Mouse (Mus musculus): Measurements from ENCODE around the gene Stard3nl. TPM values are rescaled to one million over a fixed set of nuclear protein-coding genes. Genes with fewer than 3 reads are reported as not detected.

Gene Stard3nl
- polyA plus RNA-seq, 1 experiment from 2014 or later = 214 TPM

DNA sequence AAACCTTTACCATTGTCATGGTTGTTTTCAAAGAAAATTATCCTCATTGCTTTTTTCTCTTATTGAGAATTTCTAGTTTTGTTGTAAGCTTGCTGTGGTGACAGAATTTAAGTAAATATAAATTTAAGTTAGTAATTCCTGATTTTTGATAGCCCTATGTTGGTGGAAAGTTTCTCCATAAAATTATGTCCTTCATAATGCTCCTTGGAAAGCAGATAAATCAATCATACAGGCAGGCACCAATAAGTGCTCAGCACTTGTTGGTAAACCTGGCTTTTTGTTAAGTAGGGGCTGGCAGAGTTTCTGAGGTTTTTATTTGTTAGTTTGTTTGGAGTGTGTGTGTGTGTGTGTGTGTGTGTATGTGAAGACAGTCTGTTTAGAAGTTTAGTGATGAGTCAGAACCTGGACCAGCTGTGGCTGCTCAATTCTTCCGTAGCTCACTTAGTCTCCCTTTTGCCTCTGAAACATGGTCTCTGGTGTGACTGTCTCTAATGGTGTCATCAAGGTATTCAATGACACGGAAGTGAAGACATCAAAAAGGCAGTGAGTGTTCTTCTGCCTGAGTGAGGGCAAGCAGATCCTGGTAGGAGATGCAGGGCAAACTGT, 16.8 kb upstream of the Stard3nl start:
- Histone ChIP-seq H3K4me2 (replicated peaks) (no peak overlapping the region), H3K9me3 (ENCODE audit: control insufficient read depth, low read length) (no peaks in the 10 kb centered on the region), H3K9ac (no peak overlapping the region), H3K4me1 (replicated peaks; ENCODE audit: control insufficient read depth, insufficient read depth, low read length) (no peaks in the 10 kb centered on the region), H3K36me3 (replicated peaks; ENCODE audit: control insufficient read depth, insufficient read depth) (no peaks in the 10 kb centered on the region), H3K27me3 (ENCODE audit: control insufficient read depth, insufficient read depth, low read length) (no peaks in the 10 kb centered on the region), H3K4me3 (replicated peaks; ENCODE audit: low read length) (no peak overlapping the region), H3K27ac (no peak overlapping the region)
- 90% methylated on average over 2 of the region's 2 CpGs for WGBS
- DNase-seq (ENCODE audit: low spot score) (no peak), ATAC-seq (ENCODE audit: low FRiP score) (no peak)

DNA sequence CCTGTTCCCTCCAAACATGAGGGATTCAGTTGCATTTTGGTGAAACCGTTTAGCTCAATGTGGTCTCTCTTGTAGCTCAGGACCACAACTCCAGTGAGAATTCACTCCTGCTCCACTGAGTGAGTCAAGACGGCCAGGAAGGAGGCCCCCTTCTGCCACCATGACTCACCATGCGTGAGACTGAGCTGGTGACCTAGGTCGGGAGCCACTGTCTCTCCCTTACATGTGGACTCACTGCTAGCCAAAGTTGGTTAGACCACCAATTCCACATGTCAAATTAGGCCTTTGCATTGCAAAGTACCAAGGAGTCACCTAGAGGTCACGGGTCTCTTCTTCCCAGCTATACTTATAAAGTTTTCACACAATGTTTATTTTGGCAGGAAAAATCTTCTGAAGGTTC, 16.3 kb upstream of the Stard3nl start:
- no peaks in the 10 kb centered on the region for H3K4me1 ChIP-seq (replicated peaks; ENCODE audit: control insufficient read depth, insufficient read depth, low read length)
- H3K9me3 ChIP-seq (ENCODE audit: control insufficient read depth, low read length) = no peaks in the 10 kb centered on the region
- no peak overlapping the region for H3K9ac ChIP-seq
- H3K27me3 ChIP-seq (ENCODE audit: control insufficient read depth, insufficient read depth, low read length) = no peaks in the 10 kb centered on the region
- WGBS = 79% methylated on average over 5 of the region's 5 CpGs
- no peak for DNase-seq (ENCODE audit: low spot score)
- H3K36me3 ChIP-seq (replicated peaks; ENCODE audit: control insufficient read depth, insufficient read depth) = no peaks in the 10 kb centered on the region
- ATAC-seq (ENCODE audit: low FRiP score) = no peak
- H3K4me3 ChIP-seq (replicated peaks; ENCODE audit: low read length) = no peak overlapping the region
- H3K4me2 ChIP-seq (replicated peaks) = no peak overlapping the region
- H3K27ac ChIP-seq = no peak overlapping the region

DNA sequence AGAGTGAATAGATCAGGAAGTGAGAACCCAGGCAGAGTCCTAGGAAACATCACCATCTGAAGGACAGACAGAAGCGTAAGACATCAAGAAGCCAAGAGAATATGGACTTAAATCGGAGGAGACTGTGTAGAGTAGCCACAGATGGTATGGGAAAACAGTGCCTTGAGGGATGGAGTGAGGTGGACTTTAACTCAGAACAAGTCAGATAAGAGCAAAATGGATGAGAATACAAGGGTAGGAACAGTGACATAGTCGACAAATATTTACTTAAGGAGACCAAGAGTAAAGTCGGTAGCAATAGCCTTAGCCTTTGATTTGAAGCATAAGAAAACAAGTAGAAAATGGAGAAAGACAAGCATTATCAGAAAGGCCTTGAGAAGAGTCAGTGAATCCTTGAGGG, 15.1 kb upstream of the Stard3nl start:
- WGBS = 96% methylated on average over 4 of the region's 4 CpGs
- ATAC-seq (ENCODE audit: low FRiP score) = no peak
- no peak overlapping the region for H3K4me3 ChIP-seq (replicated peaks; ENCODE audit: low read length)
- H3K27me3 ChIP-seq (ENCODE audit: control insufficient read depth, insufficient read depth, low read length) = no peaks in the 10 kb centered on the region
- DNase-seq (ENCODE audit: low spot score) = no peak
- no peaks in the 10 kb centered on the region for H3K9me3 ChIP-seq (ENCODE audit: control insufficient read depth, low read length)
- no peak overlapping the region for H3K27ac ChIP-seq
- H3K9ac ChIP-seq = no peak overlapping the region
- no peaks in the 10 kb centered on the region for H3K4me1 ChIP-seq (replicated peaks; ENCODE audit: control insufficient read depth, insufficient read depth, low read length)
- no peaks in the 10 kb centered on the region for H3K36me3 ChIP-seq (replicated peaks; ENCODE audit: control insufficient read depth, insufficient read depth)
- no peak overlapping the region for H3K4me2 ChIP-seq (replicated peaks)

DNA sequence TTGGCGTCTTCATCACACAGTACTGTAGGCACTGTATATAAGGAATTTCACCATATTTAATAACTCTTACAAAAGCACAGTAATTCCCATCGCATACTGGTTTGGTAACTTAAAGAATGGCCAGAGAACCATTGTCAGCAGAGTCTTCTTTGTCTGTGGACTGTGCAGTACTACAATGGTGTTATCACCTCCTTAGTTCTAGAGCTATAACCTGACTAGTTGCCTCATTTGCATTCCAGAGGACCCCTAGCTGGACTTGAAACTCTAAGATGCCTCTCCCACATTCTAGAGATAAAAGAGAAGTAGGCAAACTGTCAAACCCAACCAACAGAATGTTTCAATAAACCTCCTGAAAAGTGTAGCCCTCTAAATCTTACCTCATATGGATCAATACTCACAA, 12.4 kb upstream of the Stard3nl start:
- H3K9me3 ChIP-seq (ENCODE audit: control insufficient read depth, low read length) = no peaks in the 10 kb centered on the region
- no peak overlapping the region for H3K4me2 ChIP-seq (replicated peaks)
- DNase-seq (ENCODE audit: low spot score) = no peak
- 87% methylated on average over 2 of the region's 2 CpGs for WGBS
- H3K27me3 ChIP-seq (ENCODE audit: control insufficient read depth, insufficient read depth, low read length) = no peaks in the 10 kb centered on the region
- no peak overlapping the region for H3K9ac ChIP-seq
- no peak overlapping the region for H3K27ac ChIP-seq
- no peaks in the 10 kb centered on the region for H3K4me1 ChIP-seq (replicated peaks; ENCODE audit: control insufficient read depth, insufficient read depth, low read length)
- no peaks in the 10 kb centered on the region for H3K36me3 ChIP-seq (replicated peaks; ENCODE audit: control insufficient read depth, insufficient read depth)
- no peak overlapping the region for H3K4me3 ChIP-seq (replicated peaks; ENCODE audit: low read length)
- no peak for ATAC-seq (ENCODE audit: low FRiP score)

DNA sequence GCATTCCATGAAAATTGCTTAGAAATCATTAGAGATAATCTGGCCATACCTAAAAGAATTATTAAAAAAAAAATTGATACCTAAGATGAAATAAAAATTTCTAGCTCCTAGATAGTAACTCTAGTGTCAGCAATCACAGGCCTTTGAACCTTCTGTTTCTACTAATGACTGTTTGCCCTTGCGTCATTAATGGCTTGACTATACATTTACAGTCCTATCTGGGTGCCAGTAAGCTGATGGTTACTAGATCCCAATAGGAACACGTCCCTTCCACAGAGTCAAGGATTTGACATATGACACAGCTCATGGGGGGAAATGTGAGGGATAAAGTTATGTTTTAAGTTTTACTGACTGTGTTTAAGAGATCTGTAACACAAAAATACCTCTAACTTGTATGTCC, 9.0 kb upstream of the Stard3nl start:
- Histone ChIP-seq H3K9me3 (ENCODE audit: control insufficient read depth, low read length) (no peaks in the 10 kb centered on the region), H3K4me3 (replicated peaks; ENCODE audit: low read length) (no peak overlapping the region), H3K36me3 (replicated peaks; ENCODE audit: control insufficient read depth, insufficient read depth) (no peaks in the 10 kb centered on the region), H3K27ac (no peak overlapping the region), H3K4me2 (replicated peaks) (no peak overlapping the region), H3K27me3 (ENCODE audit: control insufficient read depth, insufficient read depth, low read length) (no peaks in the 10 kb centered on the region), H3K9ac (no peak overlapping the region), H3K4me1 (replicated peaks; ENCODE audit: control insufficient read depth, insufficient read depth, low read length) (no peaks in the 10 kb centered on the region)
- ATAC-seq (ENCODE audit: low FRiP score) (no peak), DNase-seq (ENCODE audit: low spot score) (no peak)
- WGBS = 90% methylated on average over 2 of the region's 2 CpGs

DNA sequence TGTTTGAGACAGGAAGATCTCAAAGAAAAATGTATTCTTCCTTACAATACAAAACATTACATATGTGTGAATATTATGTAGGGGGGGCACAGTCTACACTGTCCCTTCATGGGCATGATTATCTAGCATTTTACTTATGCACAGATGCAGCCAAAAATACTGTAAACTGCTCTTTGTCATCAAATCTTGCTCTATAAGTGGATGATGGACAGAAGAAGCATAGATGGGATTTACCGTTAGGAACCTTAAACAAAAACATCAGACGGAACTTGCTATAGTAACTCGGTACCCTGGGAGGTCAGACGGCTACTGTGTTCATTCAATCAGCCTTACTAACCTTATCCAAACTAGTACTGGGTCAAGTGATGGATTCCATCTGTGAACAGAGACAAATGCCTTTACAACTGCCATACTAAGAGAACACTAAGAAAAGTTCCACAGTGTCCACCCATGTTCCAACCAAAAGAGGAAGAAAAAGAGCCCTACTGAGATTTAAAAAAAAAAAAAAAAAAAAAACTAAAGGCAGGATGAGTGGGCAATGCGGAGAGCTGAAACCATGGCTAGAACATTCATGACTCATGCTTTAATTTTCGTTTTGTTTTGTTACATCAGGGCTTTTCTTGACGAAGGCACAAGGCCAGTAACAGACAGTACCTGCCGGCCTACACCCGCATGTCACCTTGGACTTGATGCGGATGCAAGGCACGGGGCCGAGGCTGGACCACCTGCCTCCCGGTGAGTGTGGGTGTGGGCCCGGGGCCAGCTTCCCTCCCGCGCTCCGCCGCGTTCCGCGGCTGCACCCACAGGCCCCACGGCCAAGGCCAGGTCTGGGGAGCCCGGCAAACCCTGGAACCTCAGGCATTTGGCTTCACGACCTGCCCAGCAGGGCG, 552 bp downstream of the Stard3nl start:
- WGBS = under 1% methylated on average over 25 of the region's 25 CpGs
- no peaks in the 10 kb centered on the region for H3K9me3 ChIP-seq (ENCODE audit: control insufficient read depth, low read length)
- no peaks in the 10 kb centered on the region for H3K36me3 ChIP-seq (replicated peaks; ENCODE audit: control insufficient read depth, insufficient read depth)
- H3K27me3 ChIP-seq (ENCODE audit: control insufficient read depth, insufficient read depth, low read length) = no peaks in the 10 kb centered on the region
- H3K27ac ChIP-seq = peak overlapping the region; percentile 91
- H3K4me1 ChIP-seq (replicated peaks; ENCODE audit: control insufficient read depth, insufficient read depth, low read length) = peaks cover 33% of the 10 kb centered on the region
- peak; percentile 87 for ATAC-seq (ENCODE audit: low FRiP score)
- H3K4me3 ChIP-seq (replicated peaks; ENCODE audit: low read length) = peak overlapping the region; percentile 91
- peak overlapping the region; percentile 76 for H3K4me2 ChIP-seq (replicated peaks)
- DNase-seq (ENCODE audit: low spot score) = peak; percentile 49
- peak overlapping the region; percentile 99 for H3K9ac ChIP-seq

DNA sequence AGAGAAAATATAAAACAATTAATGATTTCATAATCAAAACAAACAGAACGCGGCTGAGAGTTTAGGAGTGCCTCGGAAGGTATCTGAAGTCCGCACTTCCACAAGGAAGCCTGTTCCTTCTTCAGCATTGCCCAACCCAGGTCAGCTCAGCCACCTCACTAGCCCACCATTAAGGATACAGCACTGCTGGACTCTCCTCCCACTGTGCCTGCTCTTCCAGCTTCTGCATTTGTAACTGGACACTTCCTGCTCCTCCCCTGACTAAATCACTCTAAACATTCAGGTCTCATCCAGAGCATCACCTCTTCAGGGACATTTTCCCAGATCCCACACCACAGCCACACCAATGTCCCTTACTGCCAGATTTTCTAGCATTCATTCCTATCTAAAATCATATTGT, 1.4 kb downstream of the Stard3nl start:
- Histone ChIP-seq H3K36me3 (replicated peaks; ENCODE audit: control insufficient read depth, insufficient read depth) (no peaks in the 10 kb centered on the region), H3K4me2 (replicated peaks) (peak overlapping the region; percentile 76), H3K27ac (0 out of 2 replicates have a peak overlapping the region, but pooled peaks have one; percentile 91), H3K4me1 (replicated peaks; ENCODE audit: control insufficient read depth, insufficient read depth, low read length) (peaks cover 33% of the 10 kb centered on the region), H3K4me3 (replicated peaks; ENCODE audit: low read length) (peak overlapping the region; percentile 91), H3K9ac (peak overlapping the region; percentile 99), H3K9me3 (ENCODE audit: control insufficient read depth, low read length) (no peaks in the 10 kb centered on the region), H3K27me3 (ENCODE audit: control insufficient read depth, insufficient read depth, low read length) (no peaks in the 10 kb centered on the region)
- ATAC-seq (ENCODE audit: low FRiP score) = no peak
- whole genome bisulfite sequencing = 68% methylated on average over 4 of the region's 4 CpGs
- no peak for DNase-seq (ENCODE audit: low spot score)

DNA sequence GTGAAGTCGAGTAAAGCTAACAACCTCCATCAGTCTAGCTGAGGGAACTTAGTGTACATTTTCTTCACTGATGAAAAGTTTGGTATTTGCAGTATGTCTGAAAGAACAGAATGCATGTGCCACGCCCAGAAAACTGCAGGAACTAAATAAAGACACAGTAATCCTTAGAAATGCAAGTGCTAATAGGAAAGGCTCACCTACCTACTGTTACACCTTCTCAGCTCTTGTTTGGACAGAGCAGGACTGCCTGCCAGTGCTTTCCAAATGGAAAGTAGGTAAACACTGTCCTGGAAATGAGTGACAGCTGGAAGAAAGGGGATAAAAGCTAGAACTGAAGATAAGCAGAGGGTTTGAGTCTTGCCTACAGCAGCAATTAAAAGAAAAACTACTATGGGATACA, 1.9 kb downstream of the Stard3nl start:
- DNase-seq (ENCODE audit: low spot score) (no peak), ATAC-seq (ENCODE audit: low FRiP score) (no peak)
- 88% methylated on average over 2 of the region's 2 CpGs for WGBS
- Histone ChIP-seq H3K36me3 (replicated peaks; ENCODE audit: control insufficient read depth, insufficient read depth) (no peaks in the 10 kb centered on the region), H3K27me3 (ENCODE audit: control insufficient read depth, insufficient read depth, low read length) (no peaks in the 10 kb centered on the region), H3K9me3 (ENCODE audit: control insufficient read depth, low read length) (no peaks in the 10 kb centered on the region), H3K4me1 (replicated peaks; ENCODE audit: control insufficient read depth, insufficient read depth, low read length) (peaks cover 33% of the 10 kb centered on the region), H3K9ac (peak overlapping the region; percentile 99), H3K4me3 (replicated peaks; ENCODE audit: low read length) (peak overlapping the region; percentile 91; the same call in 1 of the 2 replicates), H3K4me2 (replicated peaks) (peak overlapping the region; percentile 76), H3K27ac (no peak overlapping the region)

DNA sequence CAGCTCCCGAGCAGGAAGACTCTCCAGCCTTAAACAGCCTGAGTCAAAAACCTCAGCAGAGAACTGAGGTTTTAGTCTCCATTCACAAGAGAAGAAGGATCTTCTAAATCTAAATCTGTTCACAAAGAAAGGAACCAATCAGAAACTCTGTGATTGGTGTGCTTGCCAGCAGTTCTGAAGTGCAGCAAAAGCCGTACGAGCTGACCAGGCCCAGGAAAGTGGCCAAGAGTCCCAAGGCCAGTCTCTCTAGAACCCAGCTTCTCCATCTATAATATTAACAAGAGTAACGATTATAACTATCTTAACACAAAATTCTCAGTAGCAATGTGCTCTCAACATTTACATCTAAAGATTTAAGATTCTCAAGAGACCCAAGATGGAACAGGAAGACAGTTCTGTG, 4.0 kb downstream of the Stard3nl start:
- 89% methylated on average over 4 of the region's 4 CpGs for WGBS
- H3K27me3 ChIP-seq (ENCODE audit: control insufficient read depth, insufficient read depth, low read length) = no peaks in the 10 kb centered on the region
- no peak overlapping the region for H3K27ac ChIP-seq
- no peak for DNase-seq (ENCODE audit: low spot score)
- H3K4me1 ChIP-seq (replicated peaks; ENCODE audit: control insufficient read depth, insufficient read depth, low read length) = peaks cover 25% of the 10 kb centered on the region
- no peak overlapping the region for H3K9ac ChIP-seq
- no peak for ATAC-seq (ENCODE audit: low FRiP score)
- no peaks in the 10 kb centered on the region for H3K36me3 ChIP-seq (replicated peaks; ENCODE audit: control insufficient read depth, insufficient read depth)
- H3K4me3 ChIP-seq (replicated peaks; ENCODE audit: low read length) = no peak overlapping the region
- no peaks in the 10 kb centered on the region for H3K9me3 ChIP-seq (ENCODE audit: control insufficient read depth, low read length)
- no peak overlapping the region for H3K4me2 ChIP-seq (replicated peaks)

Data from hindbrain, embryonic 14.5 days (tissue).